Mouse (Mus musculus): Measurements from ENCODE around the gene Olfr609. TPM values are rescaled to one million over a fixed set of nuclear protein-coding genes. Genes with fewer than 3 reads are reported as not detected.

Olfr609 gene
- total and polyA plus RNA-seq, 2 experiments from 2014 or later, result not detected

DNA sequence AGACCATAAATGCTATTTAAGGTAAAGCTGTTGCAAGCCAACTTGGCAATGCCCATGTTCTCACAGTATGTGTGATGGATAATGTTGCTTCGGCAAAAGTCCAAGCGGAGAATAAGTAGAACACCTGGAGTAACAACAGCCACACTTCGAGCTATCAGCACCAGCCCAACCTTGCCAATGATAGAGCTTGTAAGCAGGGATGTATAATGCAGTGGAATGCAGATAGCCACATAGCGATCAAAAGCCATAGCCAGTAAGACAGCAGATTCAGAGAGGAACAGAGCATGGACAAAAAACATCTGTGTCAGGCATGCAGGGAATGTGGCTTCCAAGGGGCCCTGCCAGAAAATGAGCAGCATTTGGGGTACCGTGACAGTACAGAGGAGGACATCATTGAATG, 37.3 kb downstream of the Olfr609 start:
- no peaks in the 10 kb centered on the region for H3K4me1 ChIP-seq (ENCODE audit: insufficient read depth, low read length)
- H3K27me3 ChIP-seq (ENCODE audit: insufficient read depth, low read length), result no peaks in the 10 kb centered on the region
- TF ChIP-seq CTCF (IDR thresholded peaks at IDR 0.05), result no peak
- H3K9ac ChIP-seq (replicated peaks; ENCODE audit: low read length, poor library complexity, severe bottlenecking), result no peak overlapping the region
- DNase-seq (ENCODE audit: low spot score), result no peak
- no peak overlapping the region for H3K27ac ChIP-seq (ENCODE audit: low read depth, low read length)
- ATAC-seq (ENCODE audit: low FRiP score), result no peak
- H3K36me3 ChIP-seq (ENCODE audit: insufficient read depth, low read length), result no peaks in the 10 kb centered on the region
- no peaks in the 10 kb centered on the region for H3K9me3 ChIP-seq (ENCODE audit: low read length)
- WGBS, result 93% methylated on average over 5 of the region's 5 CpGs
- no peak overlapping the region for H3K4me2 ChIP-seq (ENCODE audit: low read depth, low read length, poor library complexity, severe bottlenecking)
- H3K4me3 ChIP-seq (ENCODE audit: low read depth, low read length), result no peak overlapping the region

- Histone ChIP-seq H3K4me1 (ENCODE audit: insufficient read depth, low read length) (no peaks in the 10 kb centered on the region), H3K4me2 (ENCODE audit: low read depth, low read length, poor library complexity, severe bottlenecking) (no peak within 1 kb of the TSS), H3K27ac (ENCODE audit: low read depth, low read length) (no peak within 1 kb of the TSS), H3K9me3 (ENCODE audit: low read length) (no peaks in the 10 kb centered on the region), H3K36me3 (ENCODE audit: insufficient read depth, low read length) (no peaks in the 10 kb centered on the region), H3K4me3 (ENCODE audit: low read depth, low read length) (no peak within 1 kb of the TSS), H3K9ac (replicated peaks; ENCODE audit: low read length, poor library complexity, severe bottlenecking) (no peak within 1 kb of the TSS), H3K27me3 (ENCODE audit: insufficient read depth, low read length) (no peaks in the 10 kb centered on the region)
- TF ChIP-seq CTCF (IDR thresholded peaks at IDR 0.05), result no peak
- ATAC-seq (ENCODE audit: low FRiP score), result no peak
- WGBS, result 84% methylated on average over 2 of the region's 2 CpGs
- DNase-seq (ENCODE audit: low spot score), result no peak
These were observed 49.1 kb downstream of the Olfr609 start, which contains the start of gene Olfr606 for GRCm38 (mm10) chr7:103448746-103449145. TSS of gene Olfr606 (plus strand) at chr7:103449046.

DNA sequence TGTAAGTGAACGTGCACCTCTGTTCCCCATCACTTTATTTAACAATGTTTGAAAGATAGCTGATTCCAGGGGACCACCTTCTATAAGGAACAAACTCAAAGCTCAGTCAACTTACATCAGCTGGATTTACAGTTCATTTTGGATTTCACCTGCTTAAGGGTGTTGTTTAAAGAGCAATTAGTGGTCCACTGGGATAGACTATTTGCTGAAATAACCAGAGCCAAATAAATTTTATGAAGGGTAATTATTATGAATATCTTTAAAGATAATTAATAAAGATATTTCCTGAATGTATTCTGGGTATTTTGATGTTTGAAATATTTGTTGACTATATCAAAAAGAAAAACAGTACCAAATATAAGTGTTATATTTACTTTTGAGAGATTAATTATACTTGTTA, 52.5 kb downstream of the Olfr609 start, which contains the start of gene Olfr605:
Gene Olfr605, minus strand, starts transcription at position 101 of the 400 bp plus-strand sequence.
- no peak for TF ChIP-seq CTCF (IDR thresholded peaks at IDR 0.05)
- Histone ChIP-seq H3K36me3 (ENCODE audit: insufficient read depth, low read length) (no peaks in the 10 kb centered on the region), H3K27me3 (ENCODE audit: insufficient read depth, low read length) (no peaks in the 10 kb centered on the region), H3K9me3 (ENCODE audit: low read length) (no peaks in the 10 kb centered on the region), H3K4me1 (ENCODE audit: insufficient read depth, low read length) (no peaks in the 10 kb centered on the region), H3K4me2 (ENCODE audit: low read depth, low read length, poor library complexity, severe bottlenecking) (no peak within 1 kb of the TSS), H3K9ac (replicated peaks; ENCODE audit: low read length, poor library complexity, severe bottlenecking) (no peak within 1 kb of the TSS), H3K4me3 (ENCODE audit: low read depth, low read length) (no peak within 1 kb of the TSS), H3K27ac (ENCODE audit: low read depth, low read length) (no peak within 1 kb of the TSS)
- DNase-seq (ENCODE audit: low spot score) (no peak), ATAC-seq (ENCODE audit: low FRiP score) (no peak)
- 84% methylated on average over 1 of the region's 1 CpGs for WGBS

Other genes with a start within 250 kb of the Olfr609 start
- gene Usp17ld, start 245.6 kb downstream of the Olfr609 start, total RNA-seq (2014; rRNA removed), result not detected in 2 replicates
- not detected in 2 replicates for gene Usp17ld, start 245.6 kb downstream of the Olfr609 start, polyA plus RNA-seq (2015; fragmentation: Nextera tagmentation; extraction: Ambion mirVana)
- gene Olfr596, start 192.4 kb downstream of the Olfr609 start, total RNA-seq (2014; rRNA removed), result not detected in 2 replicates
- not detected in 2 replicates for gene Olfr596, start 192.4 kb downstream of the Olfr609 start, polyA plus RNA-seq (2015; fragmentation: Nextera tagmentation; extraction: Ambion mirVana)
- gene Olfr597, start 181.7 kb downstream of the Olfr609 start, total RNA-seq (2014; rRNA removed), result not detected in 2 replicates
- gene Olfr597, start 181.7 kb downstream of the Olfr609 start, polyA plus RNA-seq (2015; fragmentation: Nextera tagmentation; extraction: Ambion mirVana), result not detected in 2 replicates
- not detected in 2 replicates for gene Olfr598, start 174.5 kb downstream of the Olfr609 start, total RNA-seq (2014; rRNA removed)
- not detected in 2 replicates for gene Olfr598, start 174.5 kb downstream of the Olfr609 start, polyA plus RNA-seq (2015; fragmentation: Nextera tagmentation; extraction: Ambion mirVana)
- gene Olfr599, start 162.1 kb downstream of the Olfr609 start, total RNA-seq (2014; rRNA removed), result not detected in 2 replicates
- gene Olfr599, start 162.1 kb downstream of the Olfr609 start, polyA plus RNA-seq (2015; fragmentation: Nextera tagmentation; extraction: Ambion mirVana), result not detected in 2 replicates
- not detected in 2 replicates for gene Olfr600, start 148.4 kb downstream of the Olfr609 start, total RNA-seq (2014; rRNA removed)
- gene Olfr600, start 148.4 kb downstream of the Olfr609 start, polyA plus RNA-seq (2015; fragmentation: Nextera tagmentation; extraction: Ambion mirVana), result not detected in 2 replicates
- gene Olfr601, start 135.4 kb downstream of the Olfr609 start, total RNA-seq (2014; rRNA removed), result not detected in 2 replicates
- not detected in 2 replicates for gene Olfr601, start 135.4 kb downstream of the Olfr609 start, polyA plus RNA-seq (2015; fragmentation: Nextera tagmentation; extraction: Ambion mirVana)
- not detected in 2 replicates for gene Olfr603, start 111.9 kb downstream of the Olfr609 start, total RNA-seq (2014; rRNA removed)
- gene Olfr603, start 111.9 kb downstream of the Olfr609 start, polyA plus RNA-seq (2015; fragmentation: Nextera tagmentation; extraction: Ambion mirVana), result not detected in 2 replicates
- gene Usp17lc, start 83.0 kb downstream of the Olfr609 start, total RNA-seq (2014; rRNA removed), result not detected in 2 replicates
- gene Usp17lc, start 83.0 kb downstream of the Olfr609 start, polyA plus RNA-seq (2015; fragmentation: Nextera tagmentation; extraction: Ambion mirVana), result not detected in 2 replicates
- not detected in 2 replicates for gene Olfr605, start 52.6 kb downstream of the Olfr609 start, total RNA-seq (2014; rRNA removed)
- not detected in 2 replicates for gene Olfr605, start 52.6 kb downstream of the Olfr609 start, polyA plus RNA-seq (2015; fragmentation: Nextera tagmentation; extraction: Ambion mirVana)
- not detected in 2 replicates for gene Olfr606, start 49.0 kb downstream of the Olfr609 start, total RNA-seq (2014; rRNA removed)
- gene Olfr606, start 49.0 kb downstream of the Olfr609 start, polyA plus RNA-seq (2015; fragmentation: Nextera tagmentation; extraction: Ambion mirVana), result not detected in 2 replicates
- gene Olfr607, start 33.9 kb downstream of the Olfr609 start, total RNA-seq (2014; rRNA removed), result not detected in 2 replicates
- gene Olfr607, start 33.9 kb downstream of the Olfr609 start, polyA plus RNA-seq (2015; fragmentation: Nextera tagmentation; extraction: Ambion mirVana), result not detected in 2 replicates
- not detected in 2 replicates for gene Olfr608, start 28.2 kb downstream of the Olfr609 start, total RNA-seq (2014; rRNA removed)
- gene Olfr608, start 28.2 kb downstream of the Olfr609 start, polyA plus RNA-seq (2015; fragmentation: Nextera tagmentation; extraction: Ambion mirVana), result not detected in 2 replicates
- not detected in 2 replicates for gene Olfr610, start 14.1 kb upstream of the Olfr609 start, total RNA-seq (2014; rRNA removed)
- gene Olfr610, start 14.1 kb upstream of the Olfr609 start, polyA plus RNA-seq (2015; fragmentation: Nextera tagmentation; extraction: Ambion mirVana), result not detected in 2 replicates
- not detected in 2 replicates for gene Olfr611, start 22.8 kb upstream of the Olfr609 start, total RNA-seq (2014; rRNA removed)
- gene Olfr611, start 22.8 kb upstream of the Olfr609 start, polyA plus RNA-seq (2015; fragmentation: Nextera tagmentation; extraction: Ambion mirVana), result not detected in 2 replicates
- gene Olfr612, start 44.7 kb upstream of the Olfr609 start, total RNA-seq (2014; rRNA removed), result not detected in 2 replicates
- not detected in 2 replicates for gene Olfr612, start 44.7 kb upstream of the Olfr609 start, polyA plus RNA-seq (2015; fragmentation: Nextera tagmentation; extraction: Ambion mirVana)
- gene Olfr613, start 50.0 kb upstream of the Olfr609 start, total RNA-seq (2014; rRNA removed), result not detected in 2 replicates
- gene Olfr613, start 50.0 kb upstream of the Olfr609 start, polyA plus RNA-seq (2015; fragmentation: Nextera tagmentation; extraction: Ambion mirVana), result not detected in 2 replicates
- gene Olfr615, start 58.0 kb upstream of the Olfr609 start, total RNA-seq (2014; rRNA removed), result not detected in 2 replicates
- not detected in 2 replicates for gene Olfr615, start 58.0 kb upstream of the Olfr609 start, polyA plus RNA-seq (2015; fragmentation: Nextera tagmentation; extraction: Ambion mirVana)
- gene Olfr616, start 71.1 kb upstream of the Olfr609 start, total RNA-seq (2014; rRNA removed), result not detected in 2 replicates
- gene Olfr616, start 71.1 kb upstream of the Olfr609 start, polyA plus RNA-seq (2015; fragmentation: Nextera tagmentation; extraction: Ambion mirVana), result not detected in 2 replicates
- gene Olfr617, start 75.0 kb upstream of the Olfr609 start, total RNA-seq (2014; rRNA removed), result not detected in 2 replicates
- not detected in 2 replicates for gene Olfr617, start 75.0 kb upstream of the Olfr609 start, polyA plus RNA-seq (2015; fragmentation: Nextera tagmentation; extraction: Ambion mirVana)
- gene Olfr618, start 92.0 kb upstream of the Olfr609 start, total RNA-seq (2014; rRNA removed), result not detected in 2 replicates
- not detected in 2 replicates for gene Olfr618, start 92.0 kb upstream of the Olfr609 start, polyA plus RNA-seq (2015; fragmentation: Nextera tagmentation; extraction: Ambion mirVana)
- not detected in 2 replicates for gene Olfr619, start 102.5 kb upstream of the Olfr609 start, total RNA-seq (2014; rRNA removed)
- not detected in 2 replicates for gene Olfr619, start 102.5 kb upstream of the Olfr609 start, polyA plus RNA-seq (2015; fragmentation: Nextera tagmentation; extraction: Ambion mirVana)
- not detected in 2 replicates for gene Olfr620, start 114.5 kb upstream of the Olfr609 start, total RNA-seq (2014; rRNA removed)
- not detected in 2 replicates for gene Olfr620, start 114.5 kb upstream of the Olfr609 start, polyA plus RNA-seq (2015; fragmentation: Nextera tagmentation; extraction: Ambion mirVana)
- not detected in 2 replicates for gene Olfr622, start 144.6 kb upstream of the Olfr609 start, total RNA-seq (2014; rRNA removed)
- gene Olfr622, start 144.6 kb upstream of the Olfr609 start, polyA plus RNA-seq (2015; fragmentation: Nextera tagmentation; extraction: Ambion mirVana), result not detected in 2 replicates
- gene Olfr623, start 165.6 kb upstream of the Olfr609 start, total RNA-seq (2014; rRNA removed), result not detected in 2 replicates
- gene Olfr623, start 165.6 kb upstream of the Olfr609 start, polyA plus RNA-seq (2015; fragmentation: Nextera tagmentation; extraction: Ambion mirVana), result not detected in 2 replicates
- not detected in 2 replicates for gene Olfr624, start 173.1 kb upstream of the Olfr609 start, total RNA-seq (2014; rRNA removed)
- not detected in 2 replicates for gene Olfr624, start 173.1 kb upstream of the Olfr609 start, polyA plus RNA-seq (2015; fragmentation: Nextera tagmentation; extraction: Ambion mirVana)
- not detected in 2 replicates for gene Olfr625-ps1, start 184.7 kb upstream of the Olfr609 start, total RNA-seq (2014; rRNA removed)
- not detected in 2 replicates for gene Olfr625-ps1, start 184.7 kb upstream of the Olfr609 start, polyA plus RNA-seq (2015; fragmentation: Nextera tagmentation; extraction: Ambion mirVana)
- not detected in 2 replicates for gene Olfr243, start 216.6 kb upstream of the Olfr609 start, total RNA-seq (2014; rRNA removed)
- gene Olfr243, start 216.6 kb upstream of the Olfr609 start, polyA plus RNA-seq (2015; fragmentation: Nextera tagmentation; extraction: Ambion mirVana), result not detected in 2 replicates
- not detected in 2 replicates for gene Olfr628, start 232.3 kb upstream of the Olfr609 start, total RNA-seq (2014; rRNA removed)
- gene Olfr628, start 232.3 kb upstream of the Olfr609 start, polyA plus RNA-seq (2015; fragmentation: Nextera tagmentation; extraction: Ambion mirVana), result not detected in 2 replicates
- not detected in 2 replicates for gene Olfr629, start 246.9 kb upstream of the Olfr609 start, total RNA-seq (2014; rRNA removed)
- gene Olfr629, start 246.9 kb upstream of the Olfr609 start, polyA plus RNA-seq (2015; fragmentation: Nextera tagmentation; extraction: Ambion mirVana), result not detected in 2 replicates